Mouse (Mus musculus) brain, embryonic 14.5 days (tissue): ENCODE data around the gene Pycr2.

Source experiments
- CTCF ChIP-seq: fragments of 200-500 bp; IDR thresholded peaks from 2 replicates; pipeline ENCODE4 v1.5.1; 2012; ENCODE audit warnings: inconsistent platforms, mild to moderate bottlenecking, moderate library complexity, borderline replicate concordance; ENCODE audit not compliant: insufficient read depth, insufficient read length; ENCODE audit errors: extremely low read depth
- POLR2A ChIP-seq: fragments of 200-500 bp; IDR thresholded peaks from 2 replicates; pipeline ENCODE4 v1.6.1; 2012; ENCODE audit warnings: mild to moderate bottlenecking, inconsistent platforms, borderline replicate concordance; ENCODE audit not compliant: poor library complexity, insufficient read depth, insufficient read length, severe bottlenecking; ENCODE audit errors: extremely low read depth

DNA sequence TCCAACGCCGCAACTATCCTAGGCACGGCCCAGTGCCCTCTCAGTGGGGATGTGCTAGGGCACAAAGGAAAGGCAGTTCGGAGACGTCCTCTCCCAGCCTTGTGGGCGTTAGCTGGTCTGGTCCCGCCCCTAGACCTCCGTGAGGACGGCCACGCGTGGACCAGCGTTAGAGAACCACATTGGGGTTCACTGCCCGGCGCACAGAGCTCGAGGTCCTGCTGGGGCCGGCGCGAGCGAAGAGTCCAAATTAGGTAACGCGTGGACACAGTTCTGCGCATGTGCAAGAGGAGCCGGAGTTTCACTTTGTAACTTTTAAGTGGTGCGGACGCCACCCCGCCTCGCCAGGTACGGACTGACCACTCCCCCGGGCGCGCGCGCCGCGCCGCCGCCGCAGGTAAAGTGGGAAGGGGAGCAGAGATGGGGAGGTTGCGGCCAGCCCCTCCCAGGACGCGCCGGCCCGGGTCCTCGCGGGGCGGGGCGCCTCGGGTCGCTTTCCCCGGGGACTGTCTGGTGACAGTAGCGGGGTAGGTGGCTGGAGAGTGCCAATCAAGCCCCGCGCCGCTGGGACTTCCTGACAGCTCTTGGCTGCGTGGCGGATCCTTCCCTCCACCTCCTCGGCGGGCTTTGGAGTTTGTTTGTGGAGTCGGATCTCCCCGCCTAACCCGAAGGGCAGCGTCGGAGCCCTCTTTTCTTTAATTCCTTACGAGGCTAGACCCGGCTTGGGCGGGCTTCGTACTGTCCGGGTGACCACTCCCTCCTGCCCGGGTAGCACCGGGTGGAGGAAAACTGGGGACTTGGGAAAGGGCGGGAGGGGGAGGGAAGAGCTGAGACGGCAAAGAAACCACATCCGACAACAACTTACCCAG is 38.3 kb downstream of the Pycr2 start, which contains the start of gene Tmem63a:
- TF ChIP-seq POLR2A (no peak), CTCF (no peak)
